Mouse (Mus musculus) bone marrow, adult 2 months (tissue): ENCODE measurements around the gene Grb10.

Experiments
- CTCF ChIP-seq: fragments of 200-500 bp; IDR thresholded peaks from 2 replicates; pipeline ENCODE4 v1.5.1; 2011; ENCODE audit warnings: low read length, control low read depth; ENCODE audit not compliant: control insufficient read depth, insufficient read depth
- POLR2A ChIP-seq: fragments of 200-500 bp; IDR thresholded peaks from 2 replicates; pipeline ENCODE4 v1.6.1; 2011; ENCODE audit warnings: low read depth, mild to moderate bottlenecking, control low read depth, low read length, borderline replicate concordance; ENCODE audit not compliant: control insufficient read depth

- no peak for TF ChIP-seq POLR2A
- TF ChIP-seq CTCF, result no peak
Measured at GRCm38 (mm10) chr11:12034781-12035180, 3.7 kb downstream of the Grb10 start.
